Mouse (Mus musculus): ENCODE measurements at regions not wholly inside any gene's neighbourhood (a gene's known extent, or its start where the extent isn't known, plus 50 kb on each side); places are given as distances from the start of the nearest gene placed in this dataset.

DNA sequence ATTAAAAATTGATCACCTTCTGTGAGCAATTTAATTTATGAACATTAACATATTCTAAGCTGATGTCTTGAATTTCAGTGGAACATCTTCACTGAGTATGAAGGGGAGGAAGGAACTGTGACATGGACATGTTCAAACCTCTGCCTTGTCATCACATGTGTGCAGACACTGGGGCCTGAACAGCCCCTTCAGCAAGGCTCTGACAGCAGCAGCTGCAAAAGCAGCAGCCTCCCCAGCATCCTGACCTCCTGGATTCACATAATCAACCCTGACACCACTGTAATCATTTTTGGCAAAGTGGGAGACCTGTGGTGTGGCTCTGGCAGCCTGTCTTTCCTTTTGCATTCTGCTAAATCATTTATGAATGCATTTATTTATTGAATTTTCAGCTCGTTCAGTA is 52.7 kb upstream of the Nbea start:
- no peaks in the 10 kb centered on the region for H3K9me3 ChIP-seq

More for the DNA sequence above, 52.7 kb upstream of the Nbea start:
- Histone ChIP-seq H3K4me2 (no peak overlapping the region), H3K4me3 (no peak overlapping the region), H3K27ac (replicated peaks) (peak overlapping the region; percentile 65), H3K36me3 (no peaks in the 10 kb centered on the region), H3K27me3 (replicated peaks) (no peaks in the 10 kb centered on the region), H3K4me1 (peaks cover 11% of the 10 kb centered on the region), H3K9ac (no peak overlapping the region)
- WGBS: 77% methylated on average over 1 of the region's 1 CpGs
- no peak for ATAC-seq (ENCODE audit: extremely low read depth, insufficient number of reproducible peaks, low FRiP score, low TSS enrichment)
